Mouse (Mus musculus) kidney, adult 11 months (tissue): ENCODE measurements around the gene Rbm31y.
"Not testable (repeated sequence)": the region's sequence is repeated elsewhere in the genome, so short reads cannot be mapped to it uniquely, and the experiment has no call there.

Experiments
- DNase-seq: peaks from one replicate; pipeline ENCODE4 v3.0.0; 2022

Rbm31y gene

GRCm38 (mm10) chrY:17400461-17400860, at the start of gene Rbm31y:
Gene Rbm31y, plus strand, starts transcription at chrY:17400761.
- DNase-seq, result not testable (repeated sequence)
